Mouse (Mus musculus): Measurements from ENCODE around the gene Gm128. TPM values are rescaled to one million over a fixed set of nuclear protein-coding genes. Genes with fewer than 3 reads are reported as not detected.

Gm128 gene
- polyA plus RNA-seq (2012; rRNA removed; ENCODE audit: low replicate concordance): 0.91 TPM in 1 of 2 replicates, not detected in the other

GRCm38 (mm10) chr3:95241498-95241897 lies at the start of gene Gm128:
Gm128 (minus strand) TSS chr3:95241598.

GRCm38 (mm10) chr3:95281216-95282126 lies 40.1 kb upstream of the Gm128 start, which contains the start of the genes Mindy1 and Prune1:
Mindy1 (plus strand) TSS chr3:95281345.
Prune1 (minus strand) TSS chr3:95282076.

GRCm38 (mm10) chr3:95250783-95251424 lies 9.5 kb upstream of the Gm128 start, which contains the start of gene Bnipl:
Bnipl (minus strand) TSS chr3:95251193.

GRCm38 (mm10) chr3:95231298-95232221 lies 9.8 kb downstream of the Gm128 start, which contains the start of gene Mllt11:
Mllt11 (minus strand) TSS chr3:95232171.

GRCm38 (mm10) chr3:95228148-95228893 lies 13.1 kb downstream of the Gm128 start, which contains the start of gene Cdc42se1:
Cdc42se1 (plus strand) TSS chr3:95228732.

GRCm38 (mm10) chr3:95217255-95218134 lies 23.9 kb downstream of the Gm128 start, which contains the start of gene Gabpb2:
Gabpb2 (minus strand) TSS chr3:95217916.

Other genes starting within 250 kb of the Gm128 start
- gene Zfp687, start 226.2 kb downstream of the Gm128 start, polyA plus RNA-seq (2012; rRNA removed; ENCODE audit: low replicate concordance): 14.2 and 26.4 TPM in 2 replicates
- 192 and 240 TPM in 2 replicates for gene Psmd4, start 199.0 kb downstream of the Gm128 start, polyA plus RNA-seq (2012; rRNA removed; ENCODE audit: low replicate concordance)
- gene Pip5k1a, start 134.7 kb downstream of the Gm128 start, polyA plus RNA-seq (2012; rRNA removed; ENCODE audit: low replicate concordance): 18.7 and 25.1 TPM in 2 replicates
- 47.2 and 66.3 TPM in 2 replicates for gene Vps72, start 130.6 kb downstream of the Gm128 start, polyA plus RNA-seq (2012; rRNA removed; ENCODE audit: low replicate concordance)
- 0.46 and 0.84 TPM in 2 replicates for gene Tmod4, start 117.1 kb downstream of the Gm128 start, polyA plus RNA-seq (2012; rRNA removed; ENCODE audit: low replicate concordance)
- gene Scnm1, start 107.6 kb downstream of the Gm128 start, polyA plus RNA-seq (2012; rRNA removed; ENCODE audit: low replicate concordance): 48.2 and 53.5 TPM in 2 replicates
- 8.5 and 9.4 TPM in 2 replicates for gene Lysmd1, start 107.5 kb downstream of the Gm128 start, polyA plus RNA-seq (2012; rRNA removed; ENCODE audit: low replicate concordance)
- gene Tnfaip8l2, start 99.2 kb downstream of the Gm128 start, polyA plus RNA-seq (2012; rRNA removed; ENCODE audit: low replicate concordance): 18.6 and 23.0 TPM in 2 replicates
- 6.0 and 30.1 TPM in 2 replicates for gene Sema6c, start 81.1 kb downstream of the Gm128 start, polyA plus RNA-seq (2012; rRNA removed; ENCODE audit: low replicate concordance)
- 11.3 and 19.4 TPM in 2 replicates for gene Gabpb2, start 23.7 kb downstream of the Gm128 start, polyA plus RNA-seq (2012; rRNA removed; ENCODE audit: low replicate concordance)
- 52.9 and 68.9 TPM in 2 replicates for gene Cdc42se1, start 12.9 kb downstream of the Gm128 start, polyA plus RNA-seq (2012; rRNA removed; ENCODE audit: low replicate concordance)
- gene Mllt11, start 9.4 kb downstream of the Gm128 start, polyA plus RNA-seq (2012; rRNA removed; ENCODE audit: low replicate concordance): 11.7 and 16.1 TPM in 2 replicates
- gene Bnipl, start 9.6 kb upstream of the Gm128 start, polyA plus RNA-seq (2012; rRNA removed; ENCODE audit: low replicate concordance): 0.09 and 6.4 TPM in 2 replicates
- gene Mindy1, start 39.7 kb upstream of the Gm128 start, polyA plus RNA-seq (2012; rRNA removed; ENCODE audit: low replicate concordance): 82.0 and 89.1 TPM in 2 replicates
- gene Prune1, start 40.5 kb upstream of the Gm128 start, polyA plus RNA-seq (2012; rRNA removed; ENCODE audit: low replicate concordance): 28.9 and 29.2 TPM in 2 replicates
- gene Anxa9, start 65.6 kb upstream of the Gm128 start, polyA plus RNA-seq (2012; rRNA removed; ENCODE audit: low replicate concordance): 4.1 and 7.0 TPM in 2 replicates
- gene Cers2, start 73.2 kb upstream of the Gm128 start, polyA plus RNA-seq (2012; rRNA removed; ENCODE audit: low replicate concordance): 136 and 146 TPM in 2 replicates
- gene Setdb1, start 115.6 kb upstream of the Gm128 start, polyA plus RNA-seq (2012; rRNA removed; ENCODE audit: low replicate concordance): 12.4 and 26.7 TPM in 2 replicates
- not detected in 2 replicates for gene 4930558C23Rik, start 161.2 kb upstream of the Gm128 start, polyA plus RNA-seq (2012; rRNA removed; ENCODE audit: low replicate concordance)
- gene Arnt, start 192.8 kb upstream of the Gm128 start, polyA plus RNA-seq (2012; rRNA removed; ENCODE audit: low replicate concordance): 42.1 and 43.1 TPM in 2 replicates

All from subcutaneous adipose tissue, adult 2 months (tissue).